Mouse (Mus musculus): ENCODE measurements around the gene Cux2. TPM values are rescaled to one million over a fixed set of nuclear protein-coding genes. Genes with fewer than 3 reads are reported as not detected.

Cux2 gene
- polyA plus RNA-seq, 1 experiment: 1.2 TPM

GRCm38 (mm10) chr5:122056557-122056956 is 6.7 kb upstream of the Cux2 start:
- 69% methylated on average over 8 of the region's 8 CpGs for WGBS
- no peak for TF ChIP-seq POLR2A (IDR thresholded peaks at IDR 0.05; ENCODE audit: borderline replicate concordance, control insufficient read depth, low read depth, low read length)
- no peak for TF ChIP-seq CTCF (IDR thresholded peaks at IDR 0.05; ENCODE audit: control insufficient read depth, insufficient read depth, low read length)
- no peak overlapping the region for H3K27ac ChIP-seq (ENCODE audit: control insufficient read depth, insufficient read depth, low read depth, low read length, poor library complexity)
- H3K4me1 ChIP-seq (ENCODE audit: control insufficient read depth, insufficient read depth, low read length): no peaks in the 10 kb centered on the region
- no peak overlapping the region for H3K4me3 ChIP-seq (replicated peaks; ENCODE audit: control insufficient read depth, low read depth, low read length)

- WGBS: 44% methylated on average over 13 of the region's 13 CpGs
- Histone ChIP-seq H3K27ac (ENCODE audit: control insufficient read depth, insufficient read depth, low read depth, low read length, poor library complexity) (no peak overlapping the region), H3K4me3 (replicated peaks; ENCODE audit: control insufficient read depth, low read depth, low read length) (no peak overlapping the region), H3K4me1 (ENCODE audit: control insufficient read depth, insufficient read depth, low read length) (no peaks in the 10 kb centered on the region; the same call in 1 of the 2 replicates)
- TF ChIP-seq POLR2A (IDR thresholded peaks at IDR 0.05; ENCODE audit: borderline replicate concordance, control insufficient read depth, low read depth, low read length) (no peak), CTCF (IDR thresholded peaks at IDR 0.05; ENCODE audit: control insufficient read depth, insufficient read depth, low read length) (no peak)
Measured at GRCm38 (mm10) chr5:122054130-122054843, 4.4 kb upstream of the Cux2 start.

- Histone ChIP-seq H3K27ac (ENCODE audit: control insufficient read depth, insufficient read depth, low read depth, low read length, poor library complexity) (no peak overlapping the region), H3K4me3 (replicated peaks; ENCODE audit: control insufficient read depth, low read depth, low read length) (no peak overlapping the region), H3K4me1 (ENCODE audit: control insufficient read depth, insufficient read depth, low read length) (no peaks in the 10 kb centered on the region; the same call in 1 of the 2 replicates)
- TF ChIP-seq CTCF (IDR thresholded peaks at IDR 0.05; ENCODE audit: control insufficient read depth, insufficient read depth, low read length): no peak
- TF ChIP-seq POLR2A (IDR thresholded peaks at IDR 0.05; ENCODE audit: borderline replicate concordance, control insufficient read depth, low read depth, low read length): no peak
- WGBS: 45% methylated on average over 15 of the region's 15 CpGs
Measured at GRCm38 (mm10) chr5:122053587-122053986, 3.7 kb upstream of the Cux2 start.

GRCm38 (mm10) chr5:122050832-122051105 is 867 bp upstream of the Cux2 start:
- WGBS: 5% methylated on average over 8 of the region's 8 CpGs
- TF ChIP-seq POLR2A (IDR thresholded peaks at IDR 0.05; ENCODE audit: borderline replicate concordance, control insufficient read depth, low read depth, low read length) (no peak), CTCF (IDR thresholded peaks at IDR 0.05; ENCODE audit: control insufficient read depth, insufficient read depth, low read length) (no peak)
- no peak overlapping the region for H3K4me3 ChIP-seq (replicated peaks; ENCODE audit: control insufficient read depth, low read depth, low read length)

GRCm38 (mm10) chr5:122049664-122050016 is 262 bp downstream of the Cux2 start:
- TF ChIP-seq POLR2A (IDR thresholded peaks at IDR 0.05; ENCODE audit: borderline replicate concordance, control insufficient read depth, low read depth, low read length) (no peak), CTCF (IDR thresholded peaks at IDR 0.05; ENCODE audit: control insufficient read depth, insufficient read depth, low read length) (no peak)
- H3K27ac ChIP-seq (ENCODE audit: control insufficient read depth, insufficient read depth, low read depth, low read length, poor library complexity): no peak overlapping the region
- H3K4me3 ChIP-seq (replicated peaks; ENCODE audit: control insufficient read depth, low read depth, low read length): no peak overlapping the region
- WGBS: under 1% methylated on average over 38 of the region's 43 CpGs
- H3K4me1 ChIP-seq (ENCODE audit: control insufficient read depth, insufficient read depth, low read length): no peaks in the 10 kb centered on the region; the same call in 1 of the 2 replicates

More at GRCm38 (mm10) chr5:122050832-122051105, 867 bp upstream of the Cux2 start:
- Histone ChIP-seq H3K27ac (ENCODE audit: control insufficient read depth, insufficient read depth, low read depth, low read length, poor library complexity) (no peak overlapping the region), H3K4me1 (ENCODE audit: control insufficient read depth, insufficient read depth, low read length) (no peaks in the 10 kb centered on the region; the same call in 1 of the 2 replicates)

- TF ChIP-seq CTCF (IDR thresholded peaks at IDR 0.05; ENCODE audit: control insufficient read depth, insufficient read depth, low read length) (no peak), POLR2A (IDR thresholded peaks at IDR 0.05; ENCODE audit: borderline replicate concordance, control insufficient read depth, low read depth, low read length) (no peak)
- Histone ChIP-seq H3K4me1 (ENCODE audit: control insufficient read depth, insufficient read depth, low read length) (no peaks in the 10 kb centered on the region; the same call in 1 of the 2 replicates), H3K27ac (ENCODE audit: control insufficient read depth, insufficient read depth, low read depth, low read length, poor library complexity) (no peak overlapping the region), H3K4me3 (replicated peaks; ENCODE audit: control insufficient read depth, low read depth, low read length) (no peak overlapping the region)
- 4% methylated on average over 52 of the region's 52 CpGs for WGBS
Measured at GRCm38 (mm10) chr5:122048686-122049663, 927 bp downstream of the Cux2 start.

- Histone ChIP-seq H3K4me3 (replicated peaks; ENCODE audit: control insufficient read depth, low read depth, low read length) (no peak overlapping the region), H3K27ac (ENCODE audit: control insufficient read depth, insufficient read depth, low read depth, low read length, poor library complexity) (no peak overlapping the region), H3K4me1 (ENCODE audit: control insufficient read depth, insufficient read depth, low read length) (no peaks in the 10 kb centered on the region; the same call in 1 of the 2 replicates)
- no peak for TF ChIP-seq CTCF (IDR thresholded peaks at IDR 0.05; ENCODE audit: control insufficient read depth, insufficient read depth, low read length)
- no peak for TF ChIP-seq POLR2A (IDR thresholded peaks at IDR 0.05; ENCODE audit: borderline replicate concordance, control insufficient read depth, low read depth, low read length)
- WGBS: 10% methylated on average over 20 of the region's 20 CpGs
Measured at GRCm38 (mm10) chr5:122048252-122048651, 1.6 kb downstream of the Cux2 start.

- 54% methylated on average over 5 of the region's 5 CpGs for WGBS
- TF ChIP-seq CTCF (IDR thresholded peaks at IDR 0.05; ENCODE audit: control insufficient read depth, insufficient read depth, low read length): no peak
- no peak for TF ChIP-seq POLR2A (IDR thresholded peaks at IDR 0.05; ENCODE audit: borderline replicate concordance, control insufficient read depth, low read depth, low read length)
- H3K4me1 ChIP-seq (ENCODE audit: control insufficient read depth, insufficient read depth, low read length): no peaks in the 10 kb centered on the region; the same call in 1 of the 2 replicates
- H3K27ac ChIP-seq (ENCODE audit: control insufficient read depth, insufficient read depth, low read depth, low read length, poor library complexity): no peak overlapping the region
- no peak overlapping the region for H3K4me3 ChIP-seq (replicated peaks; ENCODE audit: control insufficient read depth, low read depth, low read length)
Measured at GRCm38 (mm10) chr5:122047791-122048190, 2.1 kb downstream of the Cux2 start.
